Mouse (Mus musculus) left cerebral cortex, postnatal 10 days (tissue): ENCODE measurements around the gene Prnd. TPM values are rescaled to one million over a fixed set of nuclear protein-coding genes. Genes with fewer than 3 reads are reported as not detected.

ENCODE experiments used
- DNase-seq, 2 experiments: peaks; one replicate each; pipeline ENCODE4 v3.0.0; 2021 to 2022; ENCODE audit warnings: low spot score in 2 of 2, mixed read lengths in 1 of 2; ENCODE audit errors: extremely low spot score in 1 of 2
- intact Hi-C: fragments of 180-260 bp; cut with DNase I; formaldehyde crosslinking; loops from one replicate; pipeline ENCODE4 v1.15.1; 2025
- total RNA-seq, 2 experiments: library from RNA; stranded (reverse); gene quantifications; 2 replicates each; pipeline ENCODE4 v1.2.3; 2021

The Prnd gene
- total RNA-seq, 2 experiments from 2014 or later: 4.2 to 5.0 TPM

- peak in 1 of 2 experiments; percentile 8 for DNase-seq
- intact Hi-C loops: loop anchor here (5.0 kb wide), 1 partner anchor 404 kb away; no protein-coding TSS in a partner anchor
These were observed 5.9 kb downstream of the Prnd start for GRCm38 (mm10) chr2:131956336-131957256.

DNA sequence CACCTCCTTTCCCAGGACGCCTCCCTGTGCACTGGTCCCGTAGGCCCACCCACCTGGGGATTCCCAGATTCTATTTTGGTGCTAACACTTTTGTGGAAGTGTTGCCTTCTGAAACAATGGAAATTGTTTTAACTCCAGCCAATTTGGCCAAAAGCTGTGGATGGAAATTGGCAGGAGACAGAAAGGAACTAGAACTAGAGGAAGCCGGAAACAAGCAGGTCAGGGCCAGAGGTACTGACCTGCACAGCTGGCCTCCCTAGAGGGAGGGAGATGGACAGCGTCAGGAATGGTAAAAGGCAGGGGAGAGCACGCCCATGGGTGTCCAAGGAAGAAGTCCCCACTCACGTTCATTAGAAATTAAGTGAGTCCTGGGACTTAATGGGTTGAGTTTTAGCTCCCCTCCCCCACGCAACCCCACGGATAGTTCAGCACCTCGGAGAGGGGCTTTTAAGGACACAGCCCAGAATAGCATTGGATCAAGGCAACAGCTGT is 7.1 kb downstream of the Prnd start:
- intact Hi-C loops: loop anchor here (5.0 kb wide), 1 partner anchor 405 kb away; no protein-coding TSS in a partner anchor
- DNase-seq: peak in 1 of 2 experiments; percentile 59

GRCm38 (mm10) chr2:131961671-131962070 is 11.0 kb downstream of the Prnd start:
- DNase-seq: peak in 1 of 2 experiments; percentile 4
- intact Hi-C loops: no loop called here

DNA sequence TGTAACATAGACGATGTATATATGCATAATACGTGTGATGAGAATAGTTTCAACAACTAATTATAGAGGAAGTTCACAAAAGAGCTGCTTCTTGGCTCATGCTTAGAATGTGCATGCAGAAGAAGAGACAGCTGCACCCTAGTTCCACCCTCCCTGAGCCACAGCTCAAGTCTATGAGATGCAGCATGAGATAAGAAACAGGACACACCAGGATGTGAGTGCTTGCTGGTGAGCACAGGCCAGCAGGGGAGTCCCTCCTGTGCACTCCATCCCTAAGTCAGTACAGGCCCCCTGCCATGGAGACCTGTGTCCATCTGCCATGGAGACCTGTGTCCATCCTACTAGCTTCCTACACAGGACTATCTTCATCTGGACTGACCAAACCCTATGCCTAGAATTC is 19.9 kb downstream of the Prnd start:
- no peak for DNase-seq

DNA sequence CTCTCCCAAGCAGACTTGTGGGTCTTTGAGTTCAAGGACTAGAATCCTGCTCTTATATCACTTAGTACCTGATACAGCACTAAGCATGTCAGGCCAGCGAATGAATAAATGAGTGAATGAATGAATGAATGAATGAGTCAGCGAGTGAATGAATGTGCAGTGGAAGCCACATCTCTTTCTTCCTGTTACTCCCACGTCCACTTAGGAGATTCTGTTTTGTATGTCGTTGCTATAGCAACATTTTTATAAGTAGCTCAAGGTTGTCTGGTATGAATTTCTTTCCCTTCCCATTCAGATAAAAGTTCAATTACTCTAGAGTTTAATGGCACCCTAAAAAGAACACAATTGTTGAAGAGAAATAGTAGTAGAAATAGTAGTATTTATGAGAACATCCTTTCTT is 20.4 kb downstream of the Prnd start:
- no peak for DNase-seq
- intact Hi-C loops: no loop called here

More for the DNA sequence above, 19.9 kb downstream of the Prnd start:
- intact Hi-C loops: no loop called here

DNA sequence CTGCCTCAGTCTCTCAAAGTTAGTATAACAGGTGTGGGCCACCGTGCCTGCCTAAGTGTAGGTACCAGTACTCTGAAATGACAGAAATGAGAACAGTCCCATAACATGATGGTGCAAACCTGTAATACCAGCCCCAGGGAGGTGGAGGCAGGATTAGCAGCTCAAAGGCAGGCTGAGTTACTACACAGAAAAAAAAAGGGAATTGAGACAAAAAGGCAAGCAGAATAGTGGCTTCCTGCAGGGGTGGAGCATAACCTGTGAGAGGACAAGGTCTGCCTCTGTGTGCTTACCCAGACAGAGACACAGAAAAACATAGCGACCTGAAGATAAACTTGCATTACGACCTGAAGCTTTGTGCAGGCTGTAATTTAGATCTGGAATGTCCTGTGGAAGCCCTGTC is 26.0 kb downstream of the Prnd start:
- DNase-seq: peak in 1 of 2 experiments; percentile 3
- intact Hi-C loops: no loop called here

GRCm38 (mm10) chr2:131980866-131981265 is 30.2 kb downstream of the Prnd start:
- DNase-seq: peak in 1 of 2 experiments; percentile 90
- intact Hi-C loops: loop anchor here (2.0 to 5.0 kb wide), 4 partner anchors 81 to 266 kb away; partner anchors contain the start of gene Tmem230

DNA sequence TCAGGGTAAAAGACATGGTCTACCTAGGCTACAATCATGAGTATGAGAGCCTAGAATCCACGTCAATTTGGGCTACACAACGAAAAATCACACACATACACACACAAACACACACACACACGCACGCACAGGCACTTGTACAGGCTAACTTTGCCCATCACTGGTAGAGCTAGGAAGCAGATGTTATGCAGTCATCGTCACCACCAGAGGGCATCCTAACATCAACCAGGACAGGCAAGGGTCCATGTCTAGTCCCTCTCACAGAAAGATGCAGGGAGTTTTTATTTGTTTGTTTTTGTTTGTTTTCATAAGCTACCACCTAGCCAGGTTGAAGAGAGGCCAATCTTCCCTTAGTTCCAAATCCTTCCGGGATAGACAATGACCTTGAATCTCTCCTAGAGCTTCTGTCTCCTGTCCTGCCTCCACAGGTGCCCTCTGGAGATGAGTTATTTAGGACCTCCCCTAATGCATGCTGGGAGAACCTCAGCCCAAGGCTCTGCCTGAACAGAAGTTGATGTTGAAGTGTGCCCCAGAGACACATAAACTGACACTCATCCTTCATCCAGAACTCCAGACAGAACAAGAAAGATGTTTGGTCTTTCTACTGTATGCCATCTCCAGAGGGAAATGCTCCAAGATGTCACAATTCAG is 32.0 kb downstream of the Prnd start:
- DNase-seq: peak; percentile 60 to 66
- intact Hi-C loops: loop anchor here (2.0 to 5.0 kb wide), 4 partner anchors 80 to 258 kb away; no protein-coding TSS in a partner anchor

- peak in 1 of 2 experiments; percentile 4 for DNase-seq
- intact Hi-C loops: no loop called here
These were observed 37.3 kb downstream of the Prnd start for GRCm38 (mm10) chr2:131987950-131988349.

GRCm38 (mm10) chr2:131988550-131988949 is 37.9 kb downstream of the Prnd start:
- DNase-seq: peak in 1 of 2 experiments; percentile 9
- intact Hi-C loops: no loop called here

DNA sequence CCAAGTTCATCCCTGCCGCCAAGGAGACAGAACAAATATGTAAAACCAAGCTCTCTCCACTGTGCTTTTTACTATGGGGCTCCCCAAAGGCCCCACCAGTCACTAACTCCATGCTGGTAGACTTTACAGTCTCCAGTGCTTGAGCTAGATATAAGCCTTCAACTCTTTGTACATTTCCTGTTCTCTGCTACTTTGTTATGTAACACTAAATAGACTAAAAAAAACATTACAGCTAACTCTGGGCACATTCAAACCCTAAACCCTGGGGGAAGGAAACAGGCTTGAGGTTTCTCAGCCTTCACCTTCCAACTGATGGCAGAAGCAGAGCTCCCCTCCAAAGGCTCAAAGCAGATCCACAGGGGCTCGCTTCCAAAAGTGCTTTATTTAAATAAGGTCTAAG is 41.8 kb downstream of the Prnd start:
- intact Hi-C loops: no loop called here
- peak in 1 of 2 experiments; percentile 5 for DNase-seq

DNA sequence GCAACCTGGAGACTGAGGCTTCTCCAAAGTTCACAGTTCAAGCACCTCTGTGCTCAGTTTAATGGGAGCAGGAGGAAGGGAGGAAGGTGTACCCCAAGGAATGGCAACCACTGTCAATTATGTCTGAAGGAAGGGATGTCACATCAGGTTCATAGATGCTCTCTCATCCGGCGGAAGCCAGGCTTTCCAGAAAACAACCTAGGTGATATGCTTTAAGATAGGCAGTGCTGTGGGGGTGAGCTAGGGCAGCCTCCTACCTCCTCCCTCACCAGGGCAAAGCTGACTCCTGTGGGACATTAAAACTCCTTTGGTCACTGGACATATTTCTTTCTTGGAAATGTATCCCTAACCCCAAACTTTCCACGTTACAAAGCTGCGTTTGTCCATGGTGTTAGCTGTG is 42.5 kb downstream of the Prnd start:
- intact Hi-C loops: no loop called here
- DNase-seq: no peak

DNA sequence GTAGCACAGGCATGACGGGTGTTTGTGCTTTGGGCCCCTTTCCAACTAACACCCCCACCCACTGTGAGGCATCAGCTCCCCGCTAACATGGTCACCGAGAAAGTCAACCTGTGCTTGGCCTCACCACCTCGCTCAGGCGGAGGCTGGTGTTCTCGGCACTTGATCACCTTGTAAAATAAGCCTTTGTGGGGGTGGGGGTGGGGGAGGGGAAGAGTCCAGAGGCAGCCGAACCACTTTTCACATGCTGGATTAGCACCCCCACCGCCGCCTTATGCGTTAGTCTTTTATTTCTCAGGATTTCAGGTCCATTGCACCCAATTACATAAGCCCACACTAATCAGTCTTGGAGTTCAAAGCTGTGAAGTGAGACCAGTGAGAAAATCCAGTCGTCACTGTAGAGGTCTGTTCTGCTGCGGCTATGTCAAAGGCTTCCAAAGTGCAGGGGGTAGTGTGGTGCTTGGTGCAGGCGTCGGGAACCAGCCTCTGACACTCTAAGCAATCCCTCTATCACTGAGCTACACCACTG is 43.0 kb downstream of the Prnd start:
- peak in 1 of 2 experiments; percentile 29 for DNase-seq
- intact Hi-C loops: no loop called here

DNA sequence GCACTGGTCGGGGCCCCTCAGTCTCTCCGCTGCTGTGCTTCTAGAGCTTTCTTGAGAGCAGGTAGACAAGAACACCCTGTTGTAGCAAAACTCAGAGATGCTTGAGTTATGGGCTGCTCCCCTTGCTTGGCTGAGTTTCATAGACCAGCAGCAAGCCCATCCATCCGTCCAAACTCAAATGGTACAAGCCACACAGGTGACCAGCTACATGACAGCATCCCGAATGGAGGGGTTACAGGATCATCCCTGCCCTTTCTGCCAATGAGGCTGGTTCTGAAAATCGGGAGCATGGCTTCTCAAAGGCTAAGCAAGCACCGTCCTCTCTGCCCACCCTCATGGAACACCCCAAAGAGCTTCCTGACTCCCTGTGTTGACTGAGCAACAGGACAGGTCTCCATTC is 44.3 kb downstream of the Prnd start:
- intact Hi-C loops: no loop called here
- DNase-seq: peak in 1 of 2 experiments; percentile 7

GRCm38 (mm10) chr2:131995742-131996141 is 45.1 kb downstream of the Prnd start:
- intact Hi-C loops: no loop called here
- DNase-seq: peak in 1 of 2 experiments; percentile 31

DNA sequence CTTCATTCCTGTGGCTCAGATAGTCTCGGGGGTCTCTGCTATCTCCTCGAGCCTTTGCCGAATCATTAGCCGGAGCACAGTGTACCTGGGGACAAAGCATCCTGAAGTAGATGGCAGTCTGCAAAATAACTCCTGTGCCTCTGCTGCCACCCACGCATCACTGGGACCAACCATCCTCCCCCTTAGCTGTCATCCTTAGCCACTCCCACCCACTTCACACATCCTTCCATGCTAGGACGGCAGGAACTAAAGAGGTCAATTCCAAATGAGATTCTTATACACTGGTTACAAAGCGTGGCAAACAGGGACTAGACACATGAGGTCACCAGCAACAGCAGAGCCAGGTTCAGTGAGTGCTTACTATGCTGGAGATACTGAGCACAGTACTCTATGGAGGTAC is 45.7 kb downstream of the Prnd start:
- peak in 1 of 2 experiments; percentile 15 for DNase-seq
- intact Hi-C loops: no loop called here

DNA sequence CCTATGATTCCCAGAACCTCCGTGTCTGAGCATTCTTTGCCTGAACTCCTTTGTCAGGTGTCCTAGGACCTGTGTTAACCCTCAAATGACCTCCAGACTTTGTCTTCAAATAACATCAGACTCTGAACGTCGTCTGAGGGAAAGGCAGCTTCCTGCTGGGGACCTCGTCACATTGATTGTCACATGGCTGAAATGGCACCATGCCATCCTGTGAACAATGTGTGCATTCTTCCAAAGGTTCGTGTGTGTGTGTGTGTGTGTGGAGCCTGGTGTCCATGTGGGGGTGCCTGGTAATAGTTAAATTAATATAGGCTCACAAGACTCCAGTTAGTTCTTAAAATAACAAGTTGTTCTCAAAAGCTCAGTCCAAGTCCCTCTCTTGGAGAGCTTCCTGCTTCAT is 46.7 kb downstream of the Prnd start:
- intact Hi-C loops: no loop called here
- peak in 1 of 2 experiments; percentile 43 for DNase-seq

- intact Hi-C loops: no loop called here
- no peak for DNase-seq
These were observed 51.2 kb downstream of the Prnd start for GRCm38 (mm10) chr2:132001696-132002334.

DNA sequence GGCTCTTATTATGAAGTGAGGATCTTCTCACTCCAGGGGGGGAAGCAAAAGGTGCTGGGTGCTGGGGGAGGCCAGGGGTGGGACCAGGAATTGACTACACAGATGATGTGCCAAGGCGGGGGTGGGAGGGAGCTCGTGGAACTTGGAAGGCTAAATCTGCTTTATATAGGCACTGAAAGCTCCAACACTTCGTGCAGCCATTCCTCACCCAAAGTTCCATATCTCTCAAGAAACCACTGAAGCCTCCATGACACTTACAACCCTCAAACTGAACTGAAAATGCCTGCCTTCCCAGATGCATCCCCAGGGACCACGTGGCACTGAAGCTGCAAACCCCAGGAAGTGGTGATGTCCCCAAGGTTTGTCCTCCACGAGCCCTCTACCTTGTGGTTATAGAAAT is 53.3 kb downstream of the Prnd start:
- no peak for DNase-seq
- intact Hi-C loops: no loop called here
